Comparison of ENCODE assay signal across 27 mouse cellular contexts in the genomic region with DNA sequence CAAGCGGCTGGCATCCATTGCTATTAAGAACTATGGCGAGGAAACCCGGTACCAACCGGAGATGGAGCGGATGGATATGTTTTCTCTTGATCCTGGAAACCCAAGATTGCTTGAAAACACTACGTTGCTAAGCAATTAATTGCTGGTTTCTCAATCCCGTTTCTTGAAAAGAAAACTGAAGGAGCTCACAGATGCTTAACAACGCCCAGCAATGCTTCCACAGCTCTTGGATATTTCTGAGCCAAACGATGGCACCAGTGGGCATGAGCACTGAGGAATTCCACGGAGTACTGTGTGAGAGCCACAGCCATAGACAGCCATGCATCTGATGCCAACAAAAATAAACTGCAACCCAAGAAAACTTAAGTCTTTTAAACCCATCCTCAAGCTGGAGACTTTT.
"Had no signal": no experiment of that assay in that cellular context is flagged by ENCODE, and none has a peak within 500 bp of the region (broad histone marks: within the 10 kb centered on the region; RNA-seq: fewer than 3 reads in every experiment).

No protein-coding gene starts in this region.

- H3K4me3 ChIP-seq: heart, embryonic 10.5 days; heart, embryonic 13.5 days; heart, embryonic 15.5 days; hindbrain, embryonic 13.5 days; hindbrain, embryonic 15.5 days; kidney, embryonic 15.5 days; left cerebral cortex, adult 2 months; limb, embryonic 13.5 days; limb, embryonic 15.5 days; liver, embryonic 12.5 days had no signal

- H3K27me3 ChIP-seq: heart, embryonic 13.5 days; heart, embryonic 15.5 days; hindbrain, embryonic 13.5 days; hindbrain, embryonic 15.5 days; kidney, embryonic 15.5 days; limb, embryonic 13.5 days; limb, embryonic 15.5 days; liver, embryonic 12.5 days had no signal

- H3K4me2 ChIP-seq: heart, embryonic 13.5 days; heart, embryonic 15.5 days; hindbrain, embryonic 13.5 days; hindbrain, embryonic 15.5 days; kidney, embryonic 15.5 days; limb, embryonic 13.5 days; limb, embryonic 15.5 days; liver, embryonic 12.5 days had no signal

- H3K36me3 ChIP-seq: heart, embryonic 10.5 days; heart, embryonic 13.5 days; heart, embryonic 15.5 days; hindbrain, embryonic 13.5 days; hindbrain, embryonic 15.5 days; kidney, embryonic 15.5 days; limb, embryonic 13.5 days; limb, embryonic 15.5 days; liver, embryonic 12.5 days had no signal

- H3K27ac ChIP-seq: heart, embryonic 10.5 days; heart, embryonic 13.5 days; heart, embryonic 15.5 days; hindbrain, embryonic 13.5 days; hindbrain, embryonic 15.5 days; hindbrain, postnatal 0 days; kidney, embryonic 15.5 days; kidney, postnatal 0 days; left cerebral cortex, adult 2 months; limb, embryonic 13.5 days; limb, embryonic 15.5 days; liver, embryonic 12.5 days; liver, embryonic 14.5 days had no signal

- H3K4me1 ChIP-seq: heart, embryonic 10.5 days; heart, embryonic 13.5 days; heart, embryonic 15.5 days; hindbrain, embryonic 13.5 days; hindbrain, embryonic 15.5 days; liver, embryonic 12.5 days had no signal

- H3K9me3 ChIP-seq: heart, embryonic 10.5 days; heart, embryonic 13.5 days; heart, embryonic 15.5 days; hindbrain, embryonic 13.5 days; hindbrain, embryonic 15.5 days; kidney, embryonic 15.5 days; limb, embryonic 15.5 days; liver, embryonic 12.5 days had no signal

- H3K9ac ChIP-seq: forebrain, postnatal 0 days; heart, embryonic 13.5 days; heart, embryonic 15.5 days; hindbrain, embryonic 13.5 days; hindbrain, embryonic 15.5 days; kidney, embryonic 15.5 days; limb, embryonic 13.5 days; limb, embryonic 15.5 days; liver, embryonic 12.5 days; liver, embryonic 14.5 days had no signal

- DNase-seq: forebrain, postnatal 0 days; gastrocnemius, postnatal 14 days; gastrocnemius, postnatal 36 days; heart, adult 18-20 months; heart, postnatal 14 days; heart, postnatal 36 days; kidney, adult 11 months; kidney, adult 2 months; kidney, adult 9 months; kidney, postnatal 14 days; kidney, postnatal 36 days; layer of hippocampus, postnatal 36 days; left cerebral cortex, postnatal 4 days had no signal

- ATAC-seq: forebrain, postnatal 0 days; hindbrain, postnatal 0 days; intestine, embryonic 16.5 days; liver, embryonic 12.5 days had no signal
